ENCODE assay signal across 9 mouse cellular contexts in the genomic region with DNA sequence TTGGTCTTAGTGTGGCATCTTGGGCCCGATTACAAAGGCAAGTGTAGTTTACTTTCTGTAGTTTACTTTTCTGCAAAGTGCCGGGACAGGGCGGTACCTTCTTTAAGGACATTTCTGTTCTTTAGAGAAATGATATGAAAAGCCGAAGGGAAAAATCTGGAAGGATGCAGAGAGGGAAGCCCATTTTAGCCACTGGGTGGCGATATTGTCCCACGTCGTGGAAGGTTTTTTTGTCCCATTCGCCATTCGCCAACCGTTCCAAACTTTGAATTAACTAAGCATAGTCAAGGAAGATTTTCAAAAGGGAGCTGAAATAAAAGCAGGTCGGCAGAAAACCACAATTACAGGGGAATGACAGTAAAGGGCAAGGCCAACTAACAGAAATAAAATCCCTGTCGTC. TPM values are rescaled to one million over a fixed set of nuclear protein-coding genes. Genes with fewer than 3 reads are reported as not detected.
DNase-seq lines count a peak whose midpoint lies in the region; ATAC-seq lines count a peak whose summit lies in the region.
"Had no signal": no experiment of that assay in that cellular context is flagged by ENCODE, and none has a peak within 500 bp of the region (broad histone marks: within the 10 kb centered on the region; RNA-seq: fewer than 3 reads in every experiment).

No protein-coding gene starts in this region.

- peaks cover 4% of the 10 kb centered on the region; the same call in 1 of the 2 replicates for H3K4me1 ChIP-seq in limb, embryonic 13.5 days
- no peaks in the 10 kb centered on the region for H3K4me1 ChIP-seq in neural tube, embryonic 14.5 days (ENCODE audit: control insufficient read depth, insufficient read depth, low read length)
- H3K4me1 ChIP-seq: limb, embryonic 15.5 days had no signal

- no peaks in the 10 kb centered on the region for H3K27me3 ChIP-seq in limb, embryonic 13.5 days
- no peaks in the 10 kb centered on the region for H3K27me3 ChIP-seq in neural tube, embryonic 14.5 days (ENCODE audit: control insufficient read depth, insufficient read depth, low read length)
- H3K27me3 ChIP-seq: limb, embryonic 15.5 days had no signal

- H3K9ac ChIP-seq in limb, embryonic 13.5 days, result no peak overlapping the region
- no peak overlapping the region for H3K9ac ChIP-seq in neural tube, embryonic 14.5 days (replicated peaks; ENCODE audit: low read depth, low read length)
- H3K9ac ChIP-seq: limb, embryonic 15.5 days had no signal

- H3K9me3 ChIP-seq in limb, embryonic 13.5 days, result no peaks in the 10 kb centered on the region
- no peaks in the 10 kb centered on the region for H3K9me3 ChIP-seq in neural tube, embryonic 14.5 days (ENCODE audit: control insufficient read depth, low read length)
- H3K9me3 ChIP-seq: limb, embryonic 15.5 days had no signal

- H3K4me3 ChIP-seq in limb, embryonic 13.5 days, result no peak overlapping the region
- H3K4me3 ChIP-seq in neural tube, embryonic 14.5 days (ENCODE audit: low read depth, low read length), result no peak overlapping the region
- H3K4me3 ChIP-seq: limb, embryonic 15.5 days had no signal

- peak; percentile 61 for DNase-seq in A20 (ENCODE audit: low read depth, low spot score)
- peak; percentile 79 to 94 for DNase-seq in adrenal gland, adult (ENCODE audit: inconsistent age in 2 of 2, low spot score in 1 of 2)
- DNase-seq in embryo, embryonic 11.5 days (ENCODE audit: low read depth, low spot score), result peak; percentile 54
- peak; percentile 30 to 66 for DNase-seq in kidney, adult 8-10 months
- DNase-seq in thymus, postnatal 36 days, result peak; percentile 19 to 31

- peak; percentile 78 for ATAC-seq in granulocyte monocyte progenitor cell, adult 5-6 weeks (replicated peaks; ENCODE audit: poor library complexity, severe bottlenecking)
- no peak for ATAC-seq in limb, embryonic 13.5 days (ENCODE audit: low FRiP score, low read depth)
- ATAC-seq in neural tube, embryonic 14.5 days (ENCODE audit: low read depth), result no peak

- no peak overlapping the region for H3K27ac ChIP-seq in limb, embryonic 13.5 days
- no peak overlapping the region for H3K27ac ChIP-seq in neural tube, embryonic 14.5 days (ENCODE audit: low read depth, low read length)
- H3K27ac ChIP-seq: limb, embryonic 15.5 days had no signal

- no peaks in the 10 kb centered on the region for H3K36me3 ChIP-seq in limb, embryonic 13.5 days
- H3K36me3 ChIP-seq in neural tube, embryonic 14.5 days (ENCODE audit: control insufficient read depth, insufficient read depth, low read length), result no peaks in the 10 kb centered on the region
- H3K36me3 ChIP-seq: limb, embryonic 15.5 days had no signal

- 5% methylated on average over 12 of the region's 12 CpGs for WGBS in limb, embryonic 13.5 days
- WGBS in neural tube, embryonic 14.5 days, result 6% methylated on average over 12 of the region's 12 CpGs

- H3K4me2 ChIP-seq in limb, embryonic 13.5 days (replicated peaks), result peak overlapping the region; percentile 45
- H3K4me2 ChIP-seq in neural tube, embryonic 14.5 days (ENCODE audit: low read depth, low read length), result peak overlapping the region; percentile 30; the same call in 1 of the 2 replicates
- H3K4me2 ChIP-seq: limb, embryonic 15.5 days had no signal

RNA-seq across cellular contexts. Expression of gene Tfb1m, which starts 13.3 kb away (rescaled TPM):
- total RNA-seq in granulocyte monocyte progenitor cell, adult 5-6 weeks (2014; fragmentation: Nextera tagmentation), result 13.8 and 20.8 TPM in 2 replicates
- 15.7 and 16.7 TPM in 2 replicates for total RNA-seq in granulocyte monocyte progenitor cell, adult 5-6 weeks (2017)
- polyA plus RNA-seq in limb, embryonic 13.5 days (2015; fragmentation: Nextera tagmentation; extraction: Ambion mirVana), result 17.0 and 18.8 TPM in 2 replicates
- 14.7 and 15.7 TPM in 2 replicates for polyA plus RNA-seq in neural tube, embryonic 14.5 days (2014; fragmentation: Nextera tagmentation; extraction: Ambion mirVana)

RNA-seq across cellular contexts. Expression of gene Cldn20, which starts 38.5 kb away (rescaled TPM):
- 3.3 TPM in 1 of 2 replicates, not detected in the other for total RNA-seq in granulocyte monocyte progenitor cell, adult 5-6 weeks (2014; fragmentation: Nextera tagmentation)
- total RNA-seq in granulocyte monocyte progenitor cell, adult 5-6 weeks (2017), result 0.78 TPM in 1 of 2 replicates, not detected in the other
- 0.47 TPM in 1 of 2 replicates, not detected in the other for polyA plus RNA-seq in limb, embryonic 13.5 days (2015; fragmentation: Nextera tagmentation; extraction: Ambion mirVana)
- not detected in 2 replicates for polyA plus RNA-seq in neural tube, embryonic 14.5 days (2014; fragmentation: Nextera tagmentation; extraction: Ambion mirVana)

Comparison
In these comparisons a context has a peak if more than half of its experiments do, and no peak if none do; other contexts are left out.
1. DNase-seq: peak in every context shown above with its lines; median percentile 86 in adrenal gland, adult; 61 in A20; 54 in embryo, embryonic 11.5 days; 48 in kidney, adult 8-10 months; 25 in thymus, postnatal 36 days.